Mouse (Mus musculus): ENCODE data around the gene Necap2.

DNA sequence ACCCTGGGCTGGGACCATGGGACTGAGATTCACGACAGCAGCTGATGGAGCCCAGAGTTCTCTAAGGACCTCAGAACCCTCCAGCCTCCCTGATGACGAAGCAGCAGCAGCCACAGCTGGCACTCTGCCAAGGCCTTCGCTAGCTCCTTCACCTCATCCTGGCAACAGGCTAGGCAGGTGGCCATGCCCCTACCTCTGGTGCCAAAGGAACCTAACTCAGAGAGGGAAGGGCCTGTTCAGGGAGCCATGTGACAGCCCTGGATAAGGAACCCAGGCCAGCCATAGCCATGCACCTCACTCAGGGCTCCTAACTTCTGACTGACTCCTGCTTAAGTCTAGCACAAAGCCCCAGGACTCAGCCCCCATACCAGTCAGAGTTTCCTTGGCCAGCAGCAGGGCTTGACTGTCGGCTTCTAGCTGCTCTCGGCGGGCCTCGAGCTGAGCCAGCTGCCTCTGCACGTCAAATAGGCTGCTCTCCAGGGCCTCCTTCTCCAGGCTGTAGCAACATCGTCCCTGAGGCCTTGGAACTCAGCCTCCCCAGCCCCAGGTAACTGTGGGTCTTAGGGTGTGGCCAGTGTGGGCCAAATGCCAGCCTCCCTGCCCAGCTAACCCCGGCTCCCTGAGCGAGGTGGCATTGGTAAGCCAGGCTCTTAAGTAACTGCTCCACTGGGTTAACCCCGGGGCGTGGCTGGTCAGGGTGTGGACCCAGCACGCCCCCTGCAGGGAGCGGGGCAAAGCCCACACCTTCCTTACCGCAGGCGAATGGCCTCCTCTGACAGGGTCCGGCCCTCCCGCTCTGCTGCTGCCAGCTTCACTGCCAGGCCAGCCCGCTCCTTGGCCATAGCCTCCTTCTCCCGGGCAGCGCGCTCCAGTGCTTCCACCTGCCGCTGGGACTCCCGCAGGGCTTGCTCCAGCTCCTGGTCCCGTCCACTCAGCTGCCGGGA lies 44.3 kb downstream of the Necap2 start:
- no peak for TF ChIP-seq GATA1 (IDR thresholded peaks at IDR 0.05; ENCODE audit: low read length)
- TF ChIP-seq TAL1 (IDR thresholded peaks at IDR 0.05; ENCODE audit: low read length) = no peak

All from erythroblast, embryonic 14.5 days (primary cell).